In genomic region chr4:32098233-32098632, GRCm38 (mm10) we compare ENCODE assay signal across 25 mouse cellular contexts.
DNase-seq lines count a peak whose midpoint lies in the region; ATAC-seq and TF ChIP-seq lines count a peak whose summit lies in the region.
"Had no signal": no experiment of that assay in that cellular context is flagged by ENCODE, and none has a peak within 500 bp of the region (broad histone marks: within the 10 kb centered on the region; RNA-seq: fewer than 3 reads in every experiment).

No protein-coding gene starts in this region.

- H3K9ac ChIP-seq in kidney, postnatal 0 days (ENCODE audit: low read depth, low read length), result no peak overlapping the region
- H3K9ac ChIP-seq in lung, embryonic 14.5 days, result no peak overlapping the region
- H3K9ac ChIP-seq in stomach, postnatal 0 days (ENCODE audit: low read length), result no peak overlapping the region
- H3K9ac ChIP-seq in forebrain, embryonic 14.5 days (ENCODE audit: low read length), result no peak overlapping the region
- H3K9ac ChIP-seq: embryonic facial prominence, embryonic 12.5 days; embryonic facial prominence, embryonic 15.5 days; forebrain, embryonic 12.5 days; forebrain, embryonic 15.5 days; forebrain, postnatal 0 days had no signal

- no peak overlapping the region for H3K4me2 ChIP-seq in kidney, postnatal 0 days (ENCODE audit: low read length)
- no peak overlapping the region for H3K4me2 ChIP-seq in lung, embryonic 14.5 days
- H3K4me2 ChIP-seq in stomach, postnatal 0 days (replicated peaks; ENCODE audit: low read depth), result no peak overlapping the region
- H3K4me2 ChIP-seq in forebrain, embryonic 14.5 days (ENCODE audit: low read length), result no peak overlapping the region
- H3K4me2 ChIP-seq: embryonic facial prominence, embryonic 12.5 days; embryonic facial prominence, embryonic 15.5 days; forebrain, embryonic 12.5 days; forebrain, embryonic 15.5 days had no signal

- H3K4me1 ChIP-seq in kidney, postnatal 0 days (replicated peaks; ENCODE audit: insufficient read depth, low read length), result no peaks in the 10 kb centered on the region
- H3K4me1 ChIP-seq in lung, embryonic 14.5 days (ENCODE audit: insufficient read depth), result peaks cover 6% of the 10 kb centered on the region; the same call in 1 of the 2 replicates
- peaks cover 6% of the 10 kb centered on the region; the same call in 1 of the 2 replicates for H3K4me1 ChIP-seq in lung, adult 2 months (ENCODE audit: control insufficient read depth, insufficient read depth, low read length)
- H3K4me1 ChIP-seq in stomach, postnatal 0 days (replicated peaks; ENCODE audit: control insufficient read depth, insufficient read depth), result no peaks in the 10 kb centered on the region
- no peaks in the 10 kb centered on the region for H3K4me1 ChIP-seq in forebrain, embryonic 14.5 days (ENCODE audit: control insufficient read depth, insufficient read depth, low read length)
- H3K4me1 ChIP-seq: embryonic facial prominence, embryonic 12.5 days; embryonic facial prominence, embryonic 15.5 days; forebrain, embryonic 10.5 days; forebrain, embryonic 12.5 days; forebrain, embryonic 15.5 days had no signal

- TF ChIP-seq CTCF in kidney, postnatal 0 days (IDR thresholded peaks at IDR 0.05; ENCODE audit: low read depth), result peak; percentile 27; the same call in 1 of the 2 replicates
- 0 out of 2 replicates have a peak, but pooled peaks have one; percentile 6 for TF ChIP-seq CTCF in lung, embryonic 14.5 days (IDR thresholded peaks at IDR 0.05; ENCODE audit: low read depth)
- TF ChIP-seq CTCF in lung, adult 2 months (IDR thresholded peaks at IDR 0.05; ENCODE audit: insufficient read depth, low read length), result no peak
- TF ChIP-seq CTCF in stomach, postnatal 0 days (IDR thresholded peaks at IDR 0.05; ENCODE audit: low read depth), result 0 out of 2 replicates have a peak, but pooled peaks have one; percentile 2

- TF ChIP-seq POLR2A in lung, adult 2 months (IDR thresholded peaks at IDR 0.05; ENCODE audit: borderline replicate concordance, extremely low read depth, low read depth, low read length), result no peak

- ATAC-seq in kidney, postnatal 0 days (replicated peaks; ENCODE audit: low FRiP score, low read depth), result no peak
- no peak for ATAC-seq in lung, embryonic 14.5 days (ENCODE audit: insufficient read depth)
- no peak for ATAC-seq in stomach, postnatal 0 days (ENCODE audit: low FRiP score, low TSS enrichment)
- no peak for ATAC-seq in forebrain, embryonic 14.5 days
- ATAC-seq: forebrain, embryonic 15.5 days; forebrain, postnatal 0 days had no signal

- 41% methylated on average over 9 of the region's 9 CpGs for WGBS in kidney, postnatal 0 days
- 56% methylated on average over 9 of the region's 9 CpGs for WGBS in lung, embryonic 14.5 days
- 70% methylated on average over 9 of the region's 9 CpGs for WGBS in lung, adult 2 months
- WGBS in stomach, postnatal 0 days, result 66% methylated on average over 9 of the region's 9 CpGs
- WGBS in forebrain, embryonic 14.5 days, result 55% methylated on average over 9 of the region's 9 CpGs

- H3K9me3 ChIP-seq in kidney, postnatal 0 days (replicated peaks; ENCODE audit: low read length), result no peaks in the 10 kb centered on the region
- no peaks in the 10 kb centered on the region for H3K9me3 ChIP-seq in lung, embryonic 14.5 days (ENCODE audit: low read depth, low read length)
- H3K9me3 ChIP-seq in stomach, postnatal 0 days (ENCODE audit: control insufficient read depth, low read length), result no peaks in the 10 kb centered on the region
- H3K9me3 ChIP-seq in forebrain, embryonic 14.5 days (replicated peaks; ENCODE audit: control insufficient read depth, low read length), result no peaks in the 10 kb centered on the region
- H3K9me3 ChIP-seq: embryonic facial prominence, embryonic 12.5 days; embryonic facial prominence, embryonic 15.5 days; forebrain, embryonic 10.5 days; forebrain, embryonic 12.5 days; forebrain, embryonic 15.5 days had no signal

- TF ChIP-seq EP300 in stomach, postnatal 0 days (optimal IDR thresholded peaks at IDR 0.05), result no peak

- H3K27me3 ChIP-seq in kidney, postnatal 0 days (ENCODE audit: insufficient read depth, low read length), result no peaks in the 10 kb centered on the region
- no peaks in the 10 kb centered on the region for H3K27me3 ChIP-seq in lung, embryonic 14.5 days (ENCODE audit: insufficient read depth, low read length)
- H3K27me3 ChIP-seq in stomach, postnatal 0 days (ENCODE audit: control insufficient read depth, insufficient read depth, low read length), result no peaks in the 10 kb centered on the region
- H3K27me3 ChIP-seq in forebrain, embryonic 14.5 days (replicated peaks; ENCODE audit: control insufficient read depth, insufficient read depth, low read length), result no peaks in the 10 kb centered on the region
- H3K27me3 ChIP-seq: embryonic facial prominence, embryonic 12.5 days; embryonic facial prominence, embryonic 15.5 days; forebrain, embryonic 12.5 days; forebrain, embryonic 15.5 days had no signal

- H3K27ac ChIP-seq in kidney, postnatal 0 days, result no peak overlapping the region
- no peak overlapping the region for H3K27ac ChIP-seq in lung, embryonic 14.5 days (ENCODE audit: low read depth)
- H3K27ac ChIP-seq in stomach, postnatal 0 days (replicated peaks), result no peak overlapping the region
- H3K27ac ChIP-seq in forebrain, embryonic 14.5 days (ENCODE audit: low read depth, low read length), result no peak overlapping the region
- H3K27ac ChIP-seq: embryonic facial prominence, embryonic 12.5 days; embryonic facial prominence, embryonic 15.5 days; forebrain, embryonic 10.5 days; forebrain, embryonic 12.5 days; forebrain, embryonic 15.5 days had no signal

- no peaks in the 10 kb centered on the region for H3K36me3 ChIP-seq in kidney, postnatal 0 days (ENCODE audit: insufficient read depth, low read length)
- H3K36me3 ChIP-seq in lung, embryonic 14.5 days (ENCODE audit: insufficient read depth), result no peaks in the 10 kb centered on the region
- no peaks in the 10 kb centered on the region for H3K36me3 ChIP-seq in stomach, postnatal 0 days (ENCODE audit: control insufficient read depth, insufficient read depth, low read length)
- H3K36me3 ChIP-seq in forebrain, embryonic 14.5 days (ENCODE audit: control insufficient read depth, insufficient read depth, low read length), result no peaks in the 10 kb centered on the region
- H3K36me3 ChIP-seq: embryonic facial prominence, embryonic 12.5 days; embryonic facial prominence, embryonic 15.5 days; forebrain, embryonic 10.5 days; forebrain, embryonic 12.5 days; forebrain, embryonic 15.5 days had no signal

- no peak overlapping the region for H3K4me3 ChIP-seq in kidney, postnatal 0 days (replicated peaks; ENCODE audit: low read depth, low read length)
- H3K4me3 ChIP-seq in lung, embryonic 14.5 days (ENCODE audit: low read depth, low read length), result no peak overlapping the region
- no peak overlapping the region for H3K4me3 ChIP-seq in lung, adult 2 months (replicated peaks; ENCODE audit: extremely low read depth, low read depth, low read length)
- no peak overlapping the region for H3K4me3 ChIP-seq in stomach, postnatal 0 days (ENCODE audit: low read depth, low read length)
- no peak overlapping the region for H3K4me3 ChIP-seq in forebrain, embryonic 14.5 days (ENCODE audit: low read depth, low read length)
- H3K4me3 ChIP-seq: embryonic facial prominence, embryonic 12.5 days; embryonic facial prominence, embryonic 15.5 days; erythroblast, embryonic 14.5 days; forebrain, embryonic 10.5 days; forebrain, embryonic 12.5 days; forebrain, embryonic 15.5 days had no signal

- no peak for DNase-seq in kidney, postnatal 0 days (ENCODE audit: low spot score)
- DNase-seq in kidney, adult 8-10 months, result no peak
- DNase-seq in lung, embryonic 14.5 days, result no peak
- no peak for DNase-seq in lung, postnatal 25 days (ENCODE audit: low spot score)
- DNase-seq in lung, postnatal 36 days, result peak; percentile 5
- no peak for DNase-seq in lung, adult 2 months
- DNase-seq in stomach, postnatal 0 days (ENCODE audit: low spot score), result no peak
- no peak for DNase-seq in forebrain, embryonic 14.5 days (ENCODE audit: low spot score)
- DNase-seq: adrenal gland, adult 2 months; adrenal gland, postnatal 10 days; adrenal gland, postnatal 25 days; cerebellum, adult 11 months; cerebellum, adult 18-20 months; cerebellum, adult 8-10 months; cerebellum, adult 9-11 months; cerebellum, postnatal 14 days; cerebellum, postnatal 36 days; embryo, embryonic 11 days; forebrain, postnatal 0 days had no signal
